Mouse (Mus musculus) left cerebral cortex, adult 18-20 months (tissue): ENCODE results near the gene Pkd2l1. TPM values are rescaled to one million over a fixed set of nuclear protein-coding genes. Genes with fewer than 3 reads are reported as not detected.
"Not testable (repeated sequence)": the region's sequence is repeated elsewhere in the genome, so short reads cannot be mapped to it uniquely, and the experiment has no call there.

Source experiments
- DNase-seq, 2 experiments: peaks; one replicate each; pipeline ENCODE4 v3.0.0; 2021 to 2022; ENCODE audit warnings: low spot score in 2 of 2, mixed read lengths in 1 of 2
- total RNA-seq, 2 experiments: library from RNA; stranded (reverse); gene quantifications; 2 replicates each; pipeline ENCODE4 v1.2.3; 2021

The Pkd2l1 gene
- total RNA-seq, 2 experiments from 2014 or later, result 0.16 to 0.23 TPM

- no peak for DNase-seq
These were observed 32.9 kb downstream of the Pkd2l1 start for GRCm38 (mm10) chr19:44159386-44159785.

- no peak for DNase-seq
These were observed 35.2 kb downstream of the Pkd2l1 start for GRCm38 (mm10) chr19:44157005-44157404.

GRCm38 (mm10) chr19:44153781-44154180 lies 38.5 kb downstream of the Pkd2l1 start:
- no peak for DNase-seq

- DNase-seq, result no peak
These were observed 43.3 kb downstream of the Pkd2l1 start for GRCm38 (mm10) chr19:44148991-44149390.

- DNase-seq, result no peak
These were observed 43.9 kb downstream of the Pkd2l1 start for GRCm38 (mm10) chr19:44148345-44148744.

GRCm38 (mm10) chr19:44146951-44147350 lies 45.3 kb downstream of the Pkd2l1 start:
- no peak for DNase-seq

- no peak for DNase-seq
These were observed 45.7 kb downstream of the Pkd2l1 start for GRCm38 (mm10) chr19:44146568-44146879.

GRCm38 (mm10) chr19:44145702-44146567 lies 46.3 kb downstream of the Pkd2l1 start, which contains the start of gene Bloc1s2:
TSS of gene Bloc1s2 (minus strand) at chr19:44146446.
- DNase-seq, result peak; percentile 90 to 93

- DNase-seq, result no peak
These were observed 47.9 kb downstream of the Pkd2l1 start for GRCm38 (mm10) chr19:44144366-44144765.

- DNase-seq, result no peak
These were observed 56.2 kb downstream of the Pkd2l1 start for GRCm38 (mm10) chr19:44135960-44136485.

- DNase-seq, result peak; percentile 85 to 88
These were observed 56.9 kb downstream of the Pkd2l1 start, which contains the start of gene Cwf19l1 for GRCm38 (mm10) chr19:44135072-44135959. TSS of gene Cwf19l1 (minus strand) at chr19:44135876.

GRCm38 (mm10) chr19:44132917-44133316 lies 59.3 kb downstream of the Pkd2l1 start:
- no peak for DNase-seq

- DNase-seq, result no peak
These were observed 63.7 kb downstream of the Pkd2l1 start for GRCm38 (mm10) chr19:44128560-44128959.

- DNase-seq, result no peak
These were observed 64.3 kb downstream of the Pkd2l1 start for GRCm38 (mm10) chr19:44127729-44128497.

- DNase-seq, result no peak
These were observed 71.1 kb downstream of the Pkd2l1 start for GRCm38 (mm10) chr19:44121137-44121536.

GRCm38 (mm10) chr19:44120686-44121085 lies 71.6 kb downstream of the Pkd2l1 start:
- DNase-seq, result not testable (repeated sequence)

- DNase-seq, result no peak
These were observed 74.4 kb downstream of the Pkd2l1 start for GRCm38 (mm10) chr19:44117793-44118192.

- DNase-seq, result no peak
These were observed 80.5 kb downstream of the Pkd2l1 start for GRCm38 (mm10) chr19:44111706-44112105.

GRCm38 (mm10) chr19:44110356-44110755 lies 81.9 kb downstream of the Pkd2l1 start:
- DNase-seq, result no peak

- no peak for DNase-seq
These were observed 83.2 kb downstream of the Pkd2l1 start for GRCm38 (mm10) chr19:44108996-44109395.
